Mouse (Mus musculus): ENCODE measurements at regions not wholly inside any gene's neighbourhood (a gene's known extent, or its start where the extent isn't known, plus 50 kb on each side); places are given as distances from the start of the nearest gene placed in this dataset.

GRCm38 (mm10) chr9:41585012-41585411, 423.5 kb upstream of the Ubash3b start:
- Histone ChIP-seq H3K4me2 (ENCODE audit: low read depth, low read length) (0 out of 2 replicates have a peak overlapping the region, but pooled peaks have one; percentile 25), H3K4me1 (replicated peaks; ENCODE audit: control insufficient read depth, insufficient read depth, low read length) (peaks cover 13% of the 10 kb centered on the region), H3K36me3 (ENCODE audit: control insufficient read depth, insufficient read depth, low read length) (no peaks in the 10 kb centered on the region), H3K9me3 (ENCODE audit: control insufficient read depth, low read length) (no peaks in the 10 kb centered on the region), H3K9ac (ENCODE audit: low read length) (no peak overlapping the region), H3K4me3 (ENCODE audit: low read length) (no peak overlapping the region), H3K27me3 (ENCODE audit: control insufficient read depth, insufficient read depth, low read depth, low read length) (peaks cover 7% of the 10 kb centered on the region), H3K27ac (ENCODE audit: low read length) (no peak overlapping the region)
- 54% methylated on average over 7 of the region's 7 CpGs for WGBS
- no peak for ATAC-seq (ENCODE audit: low read depth)

DNA sequence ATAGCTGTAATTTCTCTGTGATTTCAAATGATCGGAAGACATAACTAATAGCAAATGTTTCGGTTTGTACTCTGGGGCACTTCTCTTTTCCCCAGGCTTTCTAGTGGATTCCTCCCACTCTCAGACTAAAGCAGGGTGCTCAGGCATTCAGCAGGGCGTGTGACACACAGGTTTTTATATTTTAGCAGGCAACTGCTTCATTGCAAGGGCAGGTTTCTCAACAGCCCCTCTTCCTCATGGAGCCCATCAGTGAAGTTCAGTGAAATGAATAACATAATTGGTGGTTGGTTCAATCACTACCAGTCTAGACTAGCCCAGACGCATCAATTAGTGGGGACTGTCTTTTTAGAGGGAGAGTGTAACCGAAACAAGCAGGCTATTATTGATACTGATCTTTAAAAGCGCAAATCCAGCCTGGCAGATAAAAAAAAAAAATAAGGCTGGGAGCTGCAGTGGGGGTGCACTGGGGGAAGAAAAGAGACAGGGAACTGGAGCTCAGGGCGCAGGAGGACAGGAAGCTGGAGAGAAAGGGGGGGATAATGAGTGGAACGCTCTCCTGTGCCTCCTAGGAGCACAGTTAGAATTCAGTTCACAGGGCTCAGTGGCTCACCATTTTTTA, 422.3 kb upstream of the Ubash3b start:
- Histone ChIP-seq H3K4me2 (ENCODE audit: low read depth, low read length) (peak overlapping the region; percentile 52), H3K36me3 (ENCODE audit: control insufficient read depth, insufficient read depth, low read length) (no peaks in the 10 kb centered on the region), H3K27me3 (ENCODE audit: control insufficient read depth, insufficient read depth, low read depth, low read length) (peaks cover 7% of the 10 kb centered on the region), H3K9me3 (ENCODE audit: control insufficient read depth, low read length) (no peaks in the 10 kb centered on the region), H3K9ac (ENCODE audit: low read length) (peak overlapping the region; percentile 52), H3K4me3 (ENCODE audit: low read length) (peak overlapping the region; percentile 39), H3K4me1 (replicated peaks; ENCODE audit: control insufficient read depth, insufficient read depth, low read length) (peaks cover 7% of the 10 kb centered on the region), H3K27ac (ENCODE audit: low read length) (peak overlapping the region; percentile 48)
- ATAC-seq (ENCODE audit: low read depth), result no peak
- WGBS, result 24% methylated on average over 8 of the region's 8 CpGs

- WGBS, result 31% methylated on average over 8 of the region's 8 CpGs
- peak overlapping the region; percentile 48 for H3K27ac ChIP-seq (ENCODE audit: low read length)
- no peaks in the 10 kb centered on the region for H3K36me3 ChIP-seq (ENCODE audit: control insufficient read depth, insufficient read depth, low read length)
- peak overlapping the region; percentile 52 for H3K9ac ChIP-seq (ENCODE audit: low read length)
- H3K4me1 ChIP-seq (replicated peaks; ENCODE audit: control insufficient read depth, insufficient read depth, low read length), result peaks cover 2% of the 10 kb centered on the region
- no peaks in the 10 kb centered on the region for H3K9me3 ChIP-seq (ENCODE audit: control insufficient read depth, low read length)
- peaks cover 9% of the 10 kb centered on the region for H3K27me3 ChIP-seq (ENCODE audit: control insufficient read depth, insufficient read depth, low read depth, low read length)
- no peak for ATAC-seq (ENCODE audit: low read depth)
- H3K4me3 ChIP-seq (ENCODE audit: low read length), result peak overlapping the region; percentile 39
- peak overlapping the region; percentile 52 for H3K4me2 ChIP-seq (ENCODE audit: low read depth, low read length)
Measured at GRCm38 (mm10) chr9:41583276-41583675, 421.8 kb upstream of the Ubash3b start.

DNA sequence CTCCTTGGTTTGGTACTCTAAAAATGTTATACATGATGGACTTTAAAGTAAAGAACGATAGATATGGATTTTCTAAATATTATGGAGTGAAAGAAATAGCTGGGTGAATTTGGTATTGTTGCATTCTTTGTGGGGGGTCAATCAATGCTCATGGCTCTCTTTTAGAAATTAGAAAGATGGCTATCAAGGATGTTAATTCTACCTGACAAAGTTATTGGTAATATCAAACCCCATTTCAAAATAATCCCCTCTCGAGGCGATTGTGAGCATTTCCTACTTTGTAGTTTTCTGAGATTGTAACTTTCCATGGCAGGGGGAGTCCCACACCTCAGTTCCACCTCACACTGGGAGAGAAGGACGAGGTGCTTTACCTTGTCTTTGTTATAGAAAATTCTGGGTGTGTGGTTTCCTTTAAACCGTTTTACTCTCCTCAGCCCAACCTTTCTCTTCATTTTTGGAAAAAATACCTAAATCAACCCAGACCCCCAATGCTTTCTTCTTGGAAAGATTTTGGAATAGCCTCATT, 421.3 kb upstream of the Ubash3b start:
- WGBS, result 15% methylated on average over 5 of the region's 5 CpGs
- Histone ChIP-seq H3K4me1 (replicated peaks; ENCODE audit: control insufficient read depth, insufficient read depth, low read length) (peaks cover 2% of the 10 kb centered on the region), H3K9me3 (ENCODE audit: control insufficient read depth, low read length) (no peaks in the 10 kb centered on the region), H3K4me2 (ENCODE audit: low read depth, low read length) (peak overlapping the region; percentile 52), H3K36me3 (ENCODE audit: control insufficient read depth, insufficient read depth, low read length) (no peaks in the 10 kb centered on the region), H3K4me3 (ENCODE audit: low read length) (peak overlapping the region; percentile 39), H3K27ac (ENCODE audit: low read length) (peak overlapping the region; percentile 48), H3K27me3 (ENCODE audit: control insufficient read depth, insufficient read depth, low read depth, low read length) (peaks cover 9% of the 10 kb centered on the region), H3K9ac (ENCODE audit: low read length) (peak overlapping the region; percentile 52)
- ATAC-seq (ENCODE audit: low read depth), result no peak

- WGBS, result 15% methylated on average over 8 of the region's 8 CpGs
- no peak for ATAC-seq (ENCODE audit: low read depth)
- peaks cover 9% of the 10 kb centered on the region for H3K27me3 ChIP-seq (ENCODE audit: control insufficient read depth, insufficient read depth, low read depth, low read length)
- peak overlapping the region; percentile 59 for H3K4me3 ChIP-seq (ENCODE audit: low read length)
- peak overlapping the region; percentile 66 for H3K9ac ChIP-seq (ENCODE audit: low read length)
- no peaks in the 10 kb centered on the region for H3K9me3 ChIP-seq (ENCODE audit: control insufficient read depth, low read length)
- H3K4me1 ChIP-seq (replicated peaks; ENCODE audit: control insufficient read depth, insufficient read depth, low read length), result peaks cover 2% of the 10 kb centered on the region
- H3K4me2 ChIP-seq (ENCODE audit: low read depth, low read length), result peak overlapping the region; percentile 63
- H3K36me3 ChIP-seq (ENCODE audit: control insufficient read depth, insufficient read depth, low read length), result no peaks in the 10 kb centered on the region
- peak overlapping the region; percentile 49 for H3K27ac ChIP-seq (ENCODE audit: low read length)
Measured at GRCm38 (mm10) chr9:41582171-41582570, 420.7 kb upstream of the Ubash3b start.

- ATAC-seq (ENCODE audit: low read depth), result no peak
Measured at GRCm38 (mm10) chr9:41581741-41582140, 420.2 kb upstream of the Ubash3b start.

GRCm38 (mm10) chr9:41581152-41581551, 419.7 kb upstream of the Ubash3b start:
- 0% methylated on average over 14 of the region's 14 CpGs for WGBS
- Histone ChIP-seq H3K4me1 (replicated peaks; ENCODE audit: control insufficient read depth, insufficient read depth, low read length) (peaks cover 2% of the 10 kb centered on the region), H3K4me3 (ENCODE audit: low read length) (peak overlapping the region; percentile 59), H3K9me3 (ENCODE audit: control insufficient read depth, low read length) (no peaks in the 10 kb centered on the region), H3K36me3 (ENCODE audit: control insufficient read depth, insufficient read depth, low read length) (no peaks in the 10 kb centered on the region), H3K27ac (ENCODE audit: low read length) (peak overlapping the region; percentile 82), H3K9ac (ENCODE audit: low read length) (peak overlapping the region; percentile 66), H3K4me2 (ENCODE audit: low read depth, low read length) (peak overlapping the region; percentile 63), H3K27me3 (ENCODE audit: control insufficient read depth, insufficient read depth, low read depth, low read length) (peaks cover 9% of the 10 kb centered on the region)
- ATAC-seq (ENCODE audit: low read depth), result peak; percentile 37; the same call in 1 of the 2 replicates

More at GRCm38 (mm10) chr9:41581741-41582140, 420.2 kb upstream of the Ubash3b start:
- Histone ChIP-seq H3K36me3 (ENCODE audit: control insufficient read depth, insufficient read depth, low read length) (no peaks in the 10 kb centered on the region), H3K4me3 (ENCODE audit: low read length) (peak overlapping the region; percentile 59), H3K4me1 (replicated peaks; ENCODE audit: control insufficient read depth, insufficient read depth, low read length) (peaks cover 2% of the 10 kb centered on the region), H3K4me2 (ENCODE audit: low read depth, low read length) (peak overlapping the region; percentile 63), H3K9ac (ENCODE audit: low read length) (peak overlapping the region; percentile 66), H3K27ac (ENCODE audit: low read length) (peak overlapping the region; percentile 49), H3K27me3 (ENCODE audit: control insufficient read depth, insufficient read depth, low read depth, low read length) (peaks cover 9% of the 10 kb centered on the region), H3K9me3 (ENCODE audit: control insufficient read depth, low read length) (no peaks in the 10 kb centered on the region)
- 3% methylated on average over 9 of the region's 9 CpGs for WGBS

- Histone ChIP-seq H3K4me2 (ENCODE audit: low read depth, low read length) (peak overlapping the region; percentile 63), H3K27ac (ENCODE audit: low read length) (peak overlapping the region; percentile 82), H3K9ac (ENCODE audit: low read length) (peak overlapping the region; percentile 66), H3K4me3 (ENCODE audit: low read length) (peak overlapping the region; percentile 59), H3K27me3 (ENCODE audit: control insufficient read depth, insufficient read depth, low read depth, low read length) (peaks cover 9% of the 10 kb centered on the region), H3K36me3 (ENCODE audit: control insufficient read depth, insufficient read depth, low read length) (no peaks in the 10 kb centered on the region), H3K9me3 (ENCODE audit: control insufficient read depth, low read length) (no peaks in the 10 kb centered on the region), H3K4me1 (replicated peaks; ENCODE audit: control insufficient read depth, insufficient read depth, low read length) (peaks cover under 1% of the 10 kb centered on the region)
- peak; percentile 21; the same call in 1 of the 2 replicates for ATAC-seq (ENCODE audit: low read depth)
- WGBS, result under 1% methylated on average over 13 of the region's 13 CpGs
Measured at GRCm38 (mm10) chr9:41580611-41581041, 419.1 kb upstream of the Ubash3b start.

GRCm38 (mm10) chr9:41580067-41580466, 418.6 kb upstream of the Ubash3b start:
- Histone ChIP-seq H3K27ac (ENCODE audit: low read length) (peak overlapping the region; percentile 81), H3K4me2 (ENCODE audit: low read depth, low read length) (peak overlapping the region; percentile 63), H3K4me1 (replicated peaks; ENCODE audit: control insufficient read depth, insufficient read depth, low read length) (no peaks in the 10 kb centered on the region; the same call in 1 of the 2 replicates), H3K36me3 (ENCODE audit: control insufficient read depth, insufficient read depth, low read length) (no peaks in the 10 kb centered on the region), H3K27me3 (ENCODE audit: control insufficient read depth, insufficient read depth, low read depth, low read length) (peaks cover 9% of the 10 kb centered on the region), H3K9me3 (ENCODE audit: control insufficient read depth, low read length) (no peaks in the 10 kb centered on the region), H3K9ac (ENCODE audit: low read length) (peak overlapping the region; percentile 66), H3K4me3 (ENCODE audit: low read length) (peak overlapping the region; percentile 59)
- WGBS, result 4% methylated on average over 4 of the region's 4 CpGs
- peak; percentile 18; the same call in 1 of the 2 replicates for ATAC-seq (ENCODE audit: low read depth)
